Mouse (Mus musculus) adrenal gland, postnatal 4 days (tissue): Measurements from ENCODE around the gene Pex11g. TPM values are rescaled to one million over a fixed set of nuclear protein-coding genes. Genes with fewer than 3 reads are reported as not detected.
A peak's percentile ranks its signal among the peaks of the same experiment; 100 is the strongest.

Source experiments
- DNase-seq, 2 experiments: peaks; one replicate each; pipeline ENCODE4 v3.0.0; 2021 to 2022; ENCODE audit warnings: low spot score in 2 of 2, mixed read lengths in 2 of 2
- long read RNA-seq, 2 experiments: library from polyadenylated mRNA; stranded (forward); transcript quantifications; one replicate each; pipeline ENCODE4 v2.0.0; 2021
- total RNA-seq, 2 experiments: library from RNA; stranded (reverse); gene quantifications; 2 replicates each; pipeline ENCODE4 v1.2.3; 2021

Gene Pex11g
- 10 to 100 TPM; 11.0 to 13.5 TPM for total RNA-seq
- long read RNA-seq, experiment 1, transcript Pex11g-201 (5 exons, 2,870 nt) = major isoform, 5 of 12 reads
- long read RNA-seq, experiment 1, partial matches to known transcripts = 1 of 12 reads
- long read RNA-seq, experiment 1, other reads (novel, unspliced or antisense) = 5 of 12 reads
- long read RNA-seq, experiment 2, transcript Pex11g-201 (5 exons, 2,870 nt) = major isoform, 15 of 23 reads
- long read RNA-seq, experiment 2, partial matches to known transcripts = 2 of 23 reads
- long read RNA-seq, experiment 2, other reads (novel, unspliced or antisense) = 6 of 23 reads

- peak; percentile 94 to 97 for DNase-seq
Observed at GRCm38 (mm10) chr8:3467006-3467885, at the start of gene Pex11g. TSS of gene Pex11g (minus strand) at chr8:3467680.

- no peak for DNase-seq
Observed at GRCm38 (mm10) chr8:3517117-3517495, 49.6 kb upstream of the Pex11g start.

GRCm38 (mm10) chr8:3516450-3517116 lies 49.1 kb upstream of the Pex11g start:
- DNase-seq = peak; percentile 55 to 81

- peak in 1 of 2 experiments; percentile 34 for DNase-seq
Observed at GRCm38 (mm10) chr8:3515771-3516417, 48.4 kb upstream of the Pex11g start.

GRCm38 (mm10) chr8:3515260-3515671 lies 47.8 kb upstream of the Pex11g start, which contains the start of gene Pnpla6:
TSS of gene Pnpla6 (plus strand) at chr8:3515384.
- peak; percentile 67 to 82 for DNase-seq

- DNase-seq = no peak
Observed at GRCm38 (mm10) chr8:3514681-3515247, 47.3 kb upstream of the Pex11g start.

- DNase-seq = no peak
Observed at GRCm38 (mm10) chr8:3507979-3508754, 40.7 kb upstream of the Pex11g start.

- DNase-seq = no peak
Observed at GRCm38 (mm10) chr8:3502217-3502616, 34.7 kb upstream of the Pex11g start.

- peak; percentile 93 to 97 for DNase-seq
Observed at GRCm38 (mm10) chr8:3500235-3501090, 33.0 kb upstream of the Pex11g start, which contains the start of gene Mcoln1. TSS of gene Mcoln1 (plus strand) at chr8:3500457.

GRCm38 (mm10) chr8:3499751-3500150 lies 32.3 kb upstream of the Pex11g start:
- no peak for DNase-seq

- DNase-seq = no peak
Observed at GRCm38 (mm10) chr8:3498583-3498982, 31.1 kb upstream of the Pex11g start.

- DNase-seq = no peak
Observed at GRCm38 (mm10) chr8:3496428-3496748, 28.9 kb upstream of the Pex11g start.

- no peak for DNase-seq
Observed at GRCm38 (mm10) chr8:3495578-3496427, 28.3 kb upstream of the Pex11g start.

GRCm38 (mm10) chr8:3493845-3494208 lies 26.3 kb upstream of the Pex11g start:
- DNase-seq = no peak

- DNase-seq = peak; percentile 56 to 60
Observed at GRCm38 (mm10) chr8:3492901-3493844, 25.7 kb upstream of the Pex11g start, which contains the start of gene Zfp358. TSS of gene Zfp358 (plus strand) at chr8:3493138.

- DNase-seq = no peak
Observed at GRCm38 (mm10) chr8:3485192-3485591, 17.7 kb upstream of the Pex11g start.

GRCm38 (mm10) chr8:3483546-3483945 lies 16.1 kb upstream of the Pex11g start:
- DNase-seq = no peak
